Mouse (Mus musculus) forebrain, embryonic 16.5 days (tissue): Measurements from ENCODE around the gene Actn1. TPM values are rescaled to one million over a fixed set of nuclear protein-coding genes. Genes with fewer than 3 reads are reported as not detected.
A peak's percentile ranks its signal among the peaks of the same experiment; 100 is the strongest.

Experiments used
- ATAC-seq: fragments of 200-750 bp; cut with Nextera tagmentation; 2 replicates; pipeline ENCODE4 v1.8.0; 2017; ENCODE audit warnings: mild to moderate bottlenecking, moderate library complexity
- H3K27ac ChIP-seq: fragments of 300-500 bp; sonication (generic); 2 replicates; pipeline ENCODE4 v1.5.1; 2014; ENCODE audit warnings: low read length, control low read depth
- H3K27me3 ChIP-seq: fragments of 300-500 bp; sonication (generic); replicated peaks from 2 replicates; pipeline ENCODE4 v1.6.1; 2014; ENCODE audit warnings: low read length; ENCODE audit not compliant: control insufficient read depth, insufficient read depth
- H3K36me3 ChIP-seq: fragments of 300-500 bp; sonication (generic); 2 replicates; pipeline ENCODE4 v1.6.1; 2014; ENCODE audit not compliant: control insufficient read depth, insufficient read depth
- H3K4me1 ChIP-seq: fragments of 300-500 bp; sonication (generic); replicated peaks from 2 replicates; pipeline ENCODE4 v1.6.1; 2014; ENCODE audit warnings: low read length; ENCODE audit not compliant: control insufficient read depth, insufficient read depth
- H3K4me2 ChIP-seq: fragments of 300-500 bp; sonication (generic); 2 replicates; pipeline ENCODE4 v1.6.1; 2014; ENCODE audit warnings: mild to moderate bottlenecking, low read length, control low read depth
- H3K4me3 ChIP-seq: fragments of 300-500 bp; sonication (generic); replicated peaks from 2 replicates; pipeline ENCODE4 v1.5.1; 2014; ENCODE audit warnings: mild to moderate bottlenecking, low read length, control low read depth
- H3K9ac ChIP-seq: fragments of 300-500 bp; sonication (generic); replicated peaks from 2 replicates; pipeline ENCODE4 v1.6.1; 2014; ENCODE audit warnings: low read depth, low read length, control low read depth
- H3K9me3 ChIP-seq: fragments of 300-500 bp; sonication (generic); 2 replicates; pipeline ENCODE4 v1.6.1; 2016; ENCODE audit warnings: low read length; ENCODE audit not compliant: control insufficient read depth
- WGBS: fragments of 180-500 bp; shearing (Covaris S2); extraction: QIAGEN DNeasy Blood & Tissue Kit; methylation state at CpG from one replicate; pipeline ENCODE4 v1.1.7; 2014; 5-methylcytosine and 5-hydroxymethylcytosine counted together
- polyA plus RNA-seq: library from polyadenylated mRNA; unstranded; fragments of >200 nt; fragmentation: Nextera tagmentation; extraction: Ambion mirVana; gene quantifications from 2 replicates; pipeline ENCODE4 v1.2.1, GENCODE M21; 2015

Gene Actn1
- polyA plus RNA-seq, 1 experiment from 2014 or later = 8.9 TPM

- no peak overlapping the region for H3K4me2 ChIP-seq
- no peak for ATAC-seq
- no peaks in the 10 kb centered on the region for H3K27me3 ChIP-seq
- H3K9me3 ChIP-seq = no peaks in the 10 kb centered on the region
- no peak overlapping the region for H3K9ac ChIP-seq
- H3K4me3 ChIP-seq = no peak overlapping the region
- no peaks in the 10 kb centered on the region for H3K36me3 ChIP-seq
- no peak overlapping the region for H3K27ac ChIP-seq
- peaks cover 6% of the 10 kb centered on the region; the same call in 1 of the 2 replicates for H3K4me1 ChIP-seq
- 60% methylated on average over 3 of the region's 3 CpGs for WGBS
Observed at GRCm38 (mm10) chr12:80144846-80145245, 115.3 kb downstream of the Actn1 start.

GRCm38 (mm10) chr12:80141470-80141869, 118.7 kb downstream of the Actn1 start:
- ATAC-seq = no peak

GRCm38 (mm10) chr12:80141011-80141410, 119.2 kb downstream of the Actn1 start:
- 83% methylated on average over 8 of the region's 8 CpGs for WGBS
- Histone ChIP-seq H3K27ac (no peak overlapping the region), H3K36me3 (no peaks in the 10 kb centered on the region), H3K4me3 (no peak overlapping the region), H3K4me1 (peaks cover 5% of the 10 kb centered on the region; the same call in 1 of the 2 replicates), H3K9ac (no peak overlapping the region), H3K4me2 (no peak overlapping the region), H3K9me3 (no peaks in the 10 kb centered on the region), H3K27me3 (no peaks in the 10 kb centered on the region)
- ATAC-seq = no peak

More at GRCm38 (mm10) chr12:80141470-80141869, 118.7 kb downstream of the Actn1 start:
- Histone ChIP-seq H3K27ac (no peak overlapping the region), H3K9ac (no peak overlapping the region), H3K27me3 (no peaks in the 10 kb centered on the region), H3K4me2 (no peak overlapping the region), H3K9me3 (no peaks in the 10 kb centered on the region), H3K36me3 (no peaks in the 10 kb centered on the region), H3K4me1 (peaks cover 8% of the 10 kb centered on the region; the same call in 1 of the 2 replicates), H3K4me3 (no peak overlapping the region)
- 27% methylated on average over 7 of the region's 7 CpGs for WGBS

GRCm38 (mm10) chr12:80137744-80138143, 122.4 kb downstream of the Actn1 start:
- Histone ChIP-seq H3K27ac (no peak overlapping the region), H3K4me2 (no peak overlapping the region), H3K4me3 (no peak overlapping the region), H3K4me1 (0 out of 2 replicates have a peak, but pooled peaks cover 2% of the 10 kb centered on the region), H3K27me3 (no peaks in the 10 kb centered on the region), H3K36me3 (no peaks in the 10 kb centered on the region), H3K9me3 (no peaks in the 10 kb centered on the region), H3K9ac (no peak overlapping the region)
- WGBS = 72% methylated on average over 1 of the region's 1 CpGs
- ATAC-seq = no peak

- Histone ChIP-seq H3K4me2 (no peak overlapping the region), H3K27me3 (no peaks in the 10 kb centered on the region), H3K9ac (no peak overlapping the region), H3K36me3 (no peaks in the 10 kb centered on the region), H3K27ac (no peak overlapping the region), H3K4me3 (no peak overlapping the region), H3K9me3 (no peaks in the 10 kb centered on the region), H3K4me1 (peaks cover 3% of the 10 kb centered on the region)
- 69% methylated on average over 6 of the region's 6 CpGs for WGBS
- no peak for ATAC-seq
Observed at GRCm38 (mm10) chr12:80137246-80137645, 122.9 kb downstream of the Actn1 start.

GRCm38 (mm10) chr12:80136264-80136930, 123.8 kb downstream of the Actn1 start:
- peaks cover 11% of the 10 kb centered on the region for H3K4me1 ChIP-seq
- no peak overlapping the region for H3K27ac ChIP-seq
- H3K4me2 ChIP-seq = no peak overlapping the region
- no peaks in the 10 kb centered on the region for H3K36me3 ChIP-seq
- H3K9ac ChIP-seq = no peak overlapping the region
- no peaks in the 10 kb centered on the region for H3K27me3 ChIP-seq
- ATAC-seq = no peak
- H3K4me3 ChIP-seq = no peak overlapping the region
- H3K9me3 ChIP-seq = no peaks in the 10 kb centered on the region
- 88% methylated on average over 12 of the region's 12 CpGs for WGBS

GRCm38 (mm10) chr12:80135173-80135572, 125.0 kb downstream of the Actn1 start:
- no peak overlapping the region for H3K4me3 ChIP-seq

GRCm38 (mm10) chr12:80133011-80133545, 127.1 kb downstream of the Actn1 start:
- Histone ChIP-seq H3K27me3 (no peaks in the 10 kb centered on the region), H3K36me3 (no peaks in the 10 kb centered on the region), H3K27ac (no peak overlapping the region), H3K4me1 (peaks cover 20% of the 10 kb centered on the region), H3K4me2 (peak overlapping the region; percentile 88; the same call in 1 of the 2 replicates), H3K4me3 (peak overlapping the region; percentile 68; the same call in 1 of the 2 replicates), H3K9ac (no peak overlapping the region), H3K9me3 (no peaks in the 10 kb centered on the region)
- ATAC-seq = peak; percentile 41
- 36% methylated on average over 9 of the region's 9 CpGs for WGBS

More at GRCm38 (mm10) chr12:80135173-80135572, 125.0 kb downstream of the Actn1 start:
- no peaks in the 10 kb centered on the region for H3K27me3 ChIP-seq
- no peak for ATAC-seq
- no peaks in the 10 kb centered on the region for H3K36me3 ChIP-seq
- no peak overlapping the region for H3K4me2 ChIP-seq
- WGBS = 95% methylated on average over 8 of the region's 8 CpGs
- H3K27ac ChIP-seq = no peak overlapping the region
- H3K9me3 ChIP-seq = no peaks in the 10 kb centered on the region
- H3K4me1 ChIP-seq = peaks cover 20% of the 10 kb centered on the region
- no peak overlapping the region for H3K9ac ChIP-seq

GRCm38 (mm10) chr12:80132250-80133003, 127.7 kb downstream of the Actn1 start:
- Histone ChIP-seq H3K27me3 (no peaks in the 10 kb centered on the region), H3K4me3 (peak overlapping the region; percentile 68), H3K9me3 (no peaks in the 10 kb centered on the region), H3K36me3 (no peaks in the 10 kb centered on the region), H3K9ac (peak overlapping the region; percentile 77), H3K4me1 (peaks cover 20% of the 10 kb centered on the region), H3K4me2 (peak overlapping the region; percentile 88), H3K27ac (peak overlapping the region; percentile 84)
- under 1% methylated on average over 63 of the region's 66 CpGs for WGBS
- peak; percentile 88 for ATAC-seq
